In genomic region chr6:92743605-92744004, GRCm38 (mm10) we compare ENCODE assay signal across 10 mouse cellular contexts. TPM values are rescaled to one million over a fixed set of nuclear protein-coding genes. Genes with fewer than 3 reads are reported as not detected.
A peak's percentile ranks its signal among the peaks of the same experiment; 100 is the strongest.
DNase-seq lines count a peak whose midpoint lies in the region; ATAC-seq lines count a peak whose summit lies in the region.
"Had no signal": no experiment of that assay in that cellular context is flagged by ENCODE, and none has a peak within 500 bp of the region (broad histone marks: within the 10 kb centered on the region; RNA-seq: fewer than 3 reads in every experiment).

No protein-coding gene starts in this region.

- no peak overlapping the region for H3K4me3 ChIP-seq in embryonic facial prominence, embryonic 11.5 days (ENCODE audit: low read depth, low read length)
- H3K4me3 ChIP-seq in heart, embryonic 12.5 days, result no peak overlapping the region
- H3K4me3 ChIP-seq in kidney, embryonic 15.5 days (replicated peaks), result no peak overlapping the region; the same call in 1 of the 2 replicates
- no peak overlapping the region for H3K4me3 ChIP-seq in limb, embryonic 11.5 days (ENCODE audit: low read depth, low read length)
- H3K4me3 ChIP-seq in neural tube, embryonic 13.5 days, result no peak overlapping the region
- H3K4me3 ChIP-seq: midbrain, embryonic 12.5 days had no signal

- no peaks in the 10 kb centered on the region for H3K36me3 ChIP-seq in embryonic facial prominence, embryonic 11.5 days (replicated peaks; ENCODE audit: control insufficient read depth, insufficient read depth, low read depth, low read length)
- no peaks in the 10 kb centered on the region for H3K36me3 ChIP-seq in heart, embryonic 12.5 days
- H3K36me3 ChIP-seq in kidney, embryonic 15.5 days, result no peaks in the 10 kb centered on the region
- no peaks in the 10 kb centered on the region for H3K36me3 ChIP-seq in limb, embryonic 11.5 days (ENCODE audit: control insufficient read depth, insufficient read depth, low read length)
- no peaks in the 10 kb centered on the region for H3K36me3 ChIP-seq in neural tube, embryonic 13.5 days
- H3K36me3 ChIP-seq: midbrain, embryonic 12.5 days had no signal

- no peak overlapping the region for H3K27ac ChIP-seq in embryonic facial prominence, embryonic 11.5 days (replicated peaks; ENCODE audit: low read depth, low read length)
- H3K27ac ChIP-seq in heart, embryonic 12.5 days (ENCODE audit: poor library complexity, severe bottlenecking), result no peak overlapping the region
- H3K27ac ChIP-seq in kidney, embryonic 15.5 days, result no peak overlapping the region
- H3K27ac ChIP-seq in limb, embryonic 11.5 days (replicated peaks; ENCODE audit: low read depth, low read length), result no peak overlapping the region
- no peak overlapping the region for H3K27ac ChIP-seq in neural tube, embryonic 13.5 days (replicated peaks)
- H3K27ac ChIP-seq: midbrain, embryonic 12.5 days had no signal

- H3K9me3 ChIP-seq in embryonic facial prominence, embryonic 11.5 days (replicated peaks; ENCODE audit: control insufficient read depth, low read length), result no peaks in the 10 kb centered on the region
- no peaks in the 10 kb centered on the region for H3K9me3 ChIP-seq in heart, embryonic 12.5 days (replicated peaks)
- H3K9me3 ChIP-seq in kidney, embryonic 15.5 days (replicated peaks), result no peaks in the 10 kb centered on the region
- H3K9me3 ChIP-seq in limb, embryonic 11.5 days (ENCODE audit: control insufficient read depth, low read length), result no peaks in the 10 kb centered on the region
- H3K9me3 ChIP-seq in neural tube, embryonic 13.5 days, result no peaks in the 10 kb centered on the region
- H3K9me3 ChIP-seq: midbrain, embryonic 12.5 days had no signal

- ATAC-seq in embryonic facial prominence, embryonic 11.5 days (replicated peaks; ENCODE audit: insufficient number of reproducible peaks, low FRiP score, low TSS enrichment, low read depth), result no peak
- no peak for ATAC-seq in heart, embryonic 12.5 days (ENCODE audit: insufficient number of reproducible peaks, low FRiP score)
- ATAC-seq in kidney, embryonic 15.5 days (replicated peaks; ENCODE audit: low FRiP score), result no peak
- no peak; the same call in 1 of the 2 replicates for ATAC-seq in limb, embryonic 11.5 days (ENCODE audit: insufficient number of reproducible peaks, low FRiP score, low TSS enrichment, low read depth)
- ATAC-seq in neural tube, embryonic 13.5 days (ENCODE audit: low read depth), result peak; percentile 69; the same call in 1 of the 2 replicates
- no peak for ATAC-seq in granulocyte monocyte progenitor cell, adult 5-6 weeks (replicated peaks; ENCODE audit: poor library complexity, severe bottlenecking)

- H3K9ac ChIP-seq in embryonic facial prominence, embryonic 11.5 days (replicated peaks; ENCODE audit: low read length), result no peak overlapping the region
- no peak overlapping the region for H3K9ac ChIP-seq in heart, embryonic 12.5 days
- H3K9ac ChIP-seq in kidney, embryonic 15.5 days, result no peak overlapping the region
- H3K9ac ChIP-seq in limb, embryonic 11.5 days (ENCODE audit: low read length), result no peak overlapping the region
- no peak overlapping the region for H3K9ac ChIP-seq in neural tube, embryonic 13.5 days
- H3K9ac ChIP-seq: midbrain, embryonic 12.5 days had no signal

- H3K4me1 ChIP-seq in embryonic facial prominence, embryonic 11.5 days (ENCODE audit: control insufficient read depth, insufficient read depth, low read length), result no peaks in the 10 kb centered on the region
- no peaks in the 10 kb centered on the region for H3K4me1 ChIP-seq in heart, embryonic 12.5 days (replicated peaks)
- H3K4me1 ChIP-seq in kidney, embryonic 15.5 days, result peaks cover 4% of the 10 kb centered on the region
- no peaks in the 10 kb centered on the region for H3K4me1 ChIP-seq in limb, embryonic 11.5 days (ENCODE audit: control insufficient read depth, insufficient read depth, low read length)
- peaks cover 11% of the 10 kb centered on the region for H3K4me1 ChIP-seq in neural tube, embryonic 13.5 days (replicated peaks)
- H3K4me1 ChIP-seq: midbrain, embryonic 12.5 days had no signal

- WGBS in embryonic facial prominence, embryonic 11.5 days, result 11% methylated on average over 11 of the region's 11 CpGs
- 12% methylated on average over 11 of the region's 11 CpGs for WGBS in heart, embryonic 12.5 days
- WGBS in kidney, embryonic 15.5 days, result 13% methylated on average over 11 of the region's 11 CpGs
- WGBS in limb, embryonic 11.5 days, result 6% methylated on average over 11 of the region's 11 CpGs
- WGBS in neural tube, embryonic 13.5 days, result 14% methylated on average over 11 of the region's 11 CpGs

- H3K27me3 ChIP-seq in embryonic facial prominence, embryonic 11.5 days (ENCODE audit: control insufficient read depth, insufficient read depth, low read length), result no peaks in the 10 kb centered on the region
- no peaks in the 10 kb centered on the region for H3K27me3 ChIP-seq in heart, embryonic 12.5 days (replicated peaks)
- H3K27me3 ChIP-seq in kidney, embryonic 15.5 days, result no peaks in the 10 kb centered on the region
- H3K27me3 ChIP-seq in limb, embryonic 11.5 days (ENCODE audit: control insufficient read depth, insufficient read depth, low read length), result no peaks in the 10 kb centered on the region
- H3K27me3 ChIP-seq in neural tube, embryonic 13.5 days, result no peaks in the 10 kb centered on the region
- H3K27me3 ChIP-seq: midbrain, embryonic 12.5 days had no signal

- no peak overlapping the region for H3K4me2 ChIP-seq in embryonic facial prominence, embryonic 11.5 days (ENCODE audit: low read depth, low read length)
- peak overlapping the region; percentile 44 for H3K4me2 ChIP-seq in heart, embryonic 12.5 days
- peak overlapping the region; percentile 48 for H3K4me2 ChIP-seq in kidney, embryonic 15.5 days
- H3K4me2 ChIP-seq in limb, embryonic 11.5 days (ENCODE audit: low read depth, severe bottlenecking), result no peak overlapping the region
- H3K4me2 ChIP-seq in neural tube, embryonic 13.5 days, result peak overlapping the region; percentile 37
- H3K4me2 ChIP-seq: midbrain, embryonic 12.5 days had no signal

- DNase-seq in urinary bladder, postnatal 10 days (ENCODE audit: low spot score), result peak; percentile 16
- no peak for DNase-seq in urinary bladder, adult 2 months (ENCODE audit: low spot score)
- peak; percentile 86 for DNase-seq in embryonic facial prominence, embryonic 11.5 days (ENCODE audit: low spot score)
- DNase-seq in limb, embryonic 11.5 days (ENCODE audit: low spot score), result peak; percentile 88

RNA-seq across cellular contexts. Expression of gene Prickle2, which starts 37.6 kb away (rescaled TPM):
- 13.6 and 18.0 TPM in 2 replicates for polyA plus RNA-seq in urinary bladder, adult 2 months (2012; rRNA removed)
- 4.1 TPM in 2 replicates for polyA plus RNA-seq in embryonic facial prominence, embryonic 11.5 days (2014; fragmentation: Nextera tagmentation; extraction: Ambion mirVana)
- 7.9 and 8.9 TPM in 2 replicates for polyA plus RNA-seq in heart, embryonic 12.5 days (2016; fragmentation: Nextera tagmentation; extraction: Ambion mirVana)
- 6.1 and 7.6 TPM in 2 replicates for polyA plus RNA-seq in kidney, embryonic 15.5 days (2015; fragmentation: Nextera tagmentation; extraction: Ambion mirVana)
- polyA plus RNA-seq in limb, embryonic 11.5 days (2014; fragmentation: Nextera tagmentation; extraction: Ambion mirVana), result 5.0 and 5.9 TPM in 2 replicates
- 12.3 and 13.8 TPM in 2 replicates for polyA plus RNA-seq in neural tube, embryonic 13.5 days (2015; fragmentation: Nextera tagmentation; extraction: Ambion mirVana)
- not detected in 2 replicates for total RNA-seq in granulocyte monocyte progenitor cell, adult 5-6 weeks (2014; fragmentation: Nextera tagmentation)
- total RNA-seq in granulocyte monocyte progenitor cell, adult 5-6 weeks (2017), result not detected in 2 replicates
- total RNA-seq: MEL had no signal

Comparison
In these comparisons a context has a peak if more than half of its experiments do, and no peak if none do; other contexts are left out.
1. H3K4me2 ChIP-seq: peak in heart, embryonic 12.5 days (single experiment), kidney, embryonic 15.5 days (single experiment) and neural tube, embryonic 13.5 days (single experiment); none in embryonic facial prominence, embryonic 11.5 days (single experiment) and limb, embryonic 11.5 days (single experiment).